Mouse (Mus musculus): ENCODE measurements at regions not wholly inside any gene's neighbourhood (a gene's known extent, or its start where the extent isn't known, plus 50 kb on each side); places are given as distances from the start of the nearest gene placed in this dataset.

GRCm38 (mm10) chr4:56051792-56052380 lies 519.6 kb upstream of the Klf4 start:
- DNase-seq, result peak; percentile 39

- DNase-seq, result no peak
These were observed 507.1 kb upstream of the Klf4 start for GRCm38 (mm10) chr4:56039327-56039726.

- DNase-seq, result no peak
These were observed 504.1 kb upstream of the Klf4 start for GRCm38 (mm10) chr4:56036334-56036733.

GRCm38 (mm10) chr4:56035543-56035942 lies 503.3 kb upstream of the Klf4 start:
- DNase-seq, result no peak

- no peak for DNase-seq
These were observed 496.2 kb upstream of the Klf4 start for GRCm38 (mm10) chr4:56028441-56028840.

- DNase-seq, result no peak
These were observed 495.0 kb upstream of the Klf4 start for GRCm38 (mm10) chr4:56027258-56027657.

- no peak for DNase-seq
These were observed 492.2 kb upstream of the Klf4 start for GRCm38 (mm10) chr4:56024478-56024877.

GRCm38 (mm10) chr4:56018212-56018611 lies 485.9 kb upstream of the Klf4 start:
- no peak for DNase-seq

- DNase-seq, result no peak
These were observed 483.2 kb upstream of the Klf4 start for GRCm38 (mm10) chr4:56015481-56015880.

GRCm38 (mm10) chr4:56008287-56008686 lies 476.0 kb upstream of the Klf4 start:
- DNase-seq, result no peak

GRCm38 (mm10) chr4:56004227-56004626 lies 472.0 kb upstream of the Klf4 start:
- no peak for DNase-seq

- peak; percentile 13 for DNase-seq
These were observed 469.1 kb upstream of the Klf4 start for GRCm38 (mm10) chr4:56001312-56001731.

- DNase-seq, result no peak
These were observed 451.8 kb upstream of the Klf4 start for GRCm38 (mm10) chr4:55984026-55984425.

GRCm38 (mm10) chr4:55978539-55978938 lies 446.3 kb upstream of the Klf4 start:
- no peak for DNase-seq

GRCm38 (mm10) chr4:55976265-55976664 lies 444.0 kb upstream of the Klf4 start:
- DNase-seq, result no peak

GRCm38 (mm10) chr4:55973706-55974105 lies 441.4 kb upstream of the Klf4 start:
- DNase-seq, result no peak

GRCm38 (mm10) chr4:55972235-55972819 lies 440.1 kb upstream of the Klf4 start:
- no peak for DNase-seq

- peak; percentile 46 for DNase-seq
These were observed 427.8 kb upstream of the Klf4 start for GRCm38 (mm10) chr4:55960063-55960462.

GRCm38 (mm10) chr4:55953701-55954100 lies 421.4 kb upstream of the Klf4 start:
- DNase-seq, result no peak

- DNase-seq, result no peak
These were observed 420.0 kb upstream of the Klf4 start for GRCm38 (mm10) chr4:55952220-55952619.

- DNase-seq, result no peak
These were observed 409.2 kb upstream of the Klf4 start for GRCm38 (mm10) chr4:55941423-55941822.

GRCm38 (mm10) chr4:55938383-55938782 lies 406.1 kb upstream of the Klf4 start:
- no peak for DNase-seq

GRCm38 (mm10) chr4:55937833-55938232 lies 405.6 kb upstream of the Klf4 start:
- no peak for DNase-seq

GRCm38 (mm10) chr4:55929141-55929782 lies 397.0 kb upstream of the Klf4 start:
- DNase-seq, result no peak

All from adrenal gland, postnatal 14 days (tissue).